Mouse (Mus musculus) lung, postnatal 0 days (tissue): ENCODE data around the gene Wipf1.

Source experiments
- CTCF ChIP-seq: IDR thresholded peaks from 2 replicates; pipeline ENCODE4 v1.5.1; 2016; ENCODE audit warnings: antibody characterized with exemption, mild to moderate bottlenecking
- EP300 ChIP-seq: IDR thresholded peaks from 2 replicates; pipeline ENCODE4 v1.6.1; 2016; ENCODE audit warnings: antibody characterized with exemption, mild to moderate bottlenecking, control low read depth

GRCm38 (mm10) chr2:73386356-73387046, 143.0 kb downstream of the Wipf1 start, which contains the start of gene Gpr155:
- TF ChIP-seq CTCF (0 out of 2 replicates have a peak, but pooled peaks have one; percentile 8), EP300 (no peak)
